Mouse (Mus musculus) thymus, adult 2 months (tissue): ENCODE measurements around the gene 2410137M14Rik.

ENCODE experiments used
- CTCF ChIP-seq: fragments of 200-500 bp; IDR thresholded peaks from 2 replicates; pipeline ENCODE4 v1.5.1; 2012; ENCODE audit warnings: mild to moderate bottlenecking, control low read depth, low read length, moderate library complexity, borderline replicate concordance; ENCODE audit not compliant: control insufficient read depth, poor library complexity, insufficient read depth; ENCODE audit errors: extremely low read depth
- POLR2A ChIP-seq: fragments of 200-500 bp; IDR thresholded peaks from 2 replicates; pipeline ENCODE4 v1.6.1; 2012; ENCODE audit warnings: mild to moderate bottlenecking, low read length, control low read depth, moderate library complexity; ENCODE audit not compliant: control insufficient read depth, poor library complexity, insufficient read depth; ENCODE audit errors: extremely low read depth

GRCm38 (mm10) chr17:37002364-37003330 is 21.6 kb upstream of the 2410137M14Rik start:
- TF ChIP-seq CTCF (no peak), POLR2A (no peak)
